Mouse (Mus musculus): ENCODE measurements around the gene Rtn1. TPM values are rescaled to one million over a fixed set of nuclear protein-coding genes. Genes with fewer than 3 reads are reported as not detected.
A peak's percentile ranks its signal among the peaks of the same experiment; 100 is the strongest.

Gene Rtn1
- total RNA-seq, 2 experiments from 2014 or later, result 1,519 to 1,613 TPM

- DNase-seq (ENCODE audit: low spot score in 2 of 2), result no peak
Measured at GRCm38 (mm10) chr12:72376309-72376708, 32.5 kb downstream of the Rtn1 start.

GRCm38 (mm10) chr12:72374823-72375225, 34.0 kb downstream of the Rtn1 start:
- peak; percentile 36 to 48 for DNase-seq (ENCODE audit: low spot score in 2 of 2)

GRCm38 (mm10) chr12:72373916-72374615, 34.8 kb downstream of the Rtn1 start:
- DNase-seq (ENCODE audit: low spot score in 2 of 2), result peak; percentile 19 to 38

- DNase-seq (ENCODE audit: low spot score in 2 of 2), result no peak
Measured at GRCm38 (mm10) chr12:72370081-72370480, 38.8 kb downstream of the Rtn1 start.

- no peak for DNase-seq (ENCODE audit: low spot score in 2 of 2)
Measured at GRCm38 (mm10) chr12:72366763-72367162, 42.1 kb downstream of the Rtn1 start.

GRCm38 (mm10) chr12:72366104-72366437, 42.8 kb downstream of the Rtn1 start:
- DNase-seq (ENCODE audit: low spot score in 2 of 2), result no peak

GRCm38 (mm10) chr12:72365231-72366103, 43.4 kb downstream of the Rtn1 start:
- no peak for DNase-seq (ENCODE audit: low spot score in 2 of 2)

- no peak for DNase-seq (ENCODE audit: low spot score in 2 of 2)
Measured at GRCm38 (mm10) chr12:72364543-72364942, 44.3 kb downstream of the Rtn1 start.

GRCm38 (mm10) chr12:72361701-72362354, 47.0 kb downstream of the Rtn1 start:
- DNase-seq (ENCODE audit: low spot score in 2 of 2), result no peak

GRCm38 (mm10) chr12:72360926-72361615, 47.8 kb downstream of the Rtn1 start:
- DNase-seq (ENCODE audit: low spot score in 2 of 2), result no peak

- no peak for DNase-seq (ENCODE audit: low spot score in 2 of 2)
Measured at GRCm38 (mm10) chr12:72359903-72360302, 49.0 kb downstream of the Rtn1 start.

- no peak for DNase-seq (ENCODE audit: low spot score in 2 of 2)
Measured at GRCm38 (mm10) chr12:72357667-72358420, 51.0 kb downstream of the Rtn1 start.

GRCm38 (mm10) chr12:72354241-72354640, 54.6 kb downstream of the Rtn1 start:
- no peak for DNase-seq (ENCODE audit: low spot score in 2 of 2)

GRCm38 (mm10) chr12:72353506-72353905, 55.3 kb downstream of the Rtn1 start:
- DNase-seq (ENCODE audit: low spot score in 2 of 2), result no peak

GRCm38 (mm10) chr12:72348508-72348907, 60.3 kb downstream of the Rtn1 start:
- no peak for DNase-seq (ENCODE audit: low spot score in 2 of 2)

GRCm38 (mm10) chr12:72347184-72347583, 61.7 kb downstream of the Rtn1 start:
- no peak for DNase-seq (ENCODE audit: low spot score in 2 of 2)

- no peak for DNase-seq (ENCODE audit: low spot score in 2 of 2)
Measured at GRCm38 (mm10) chr12:72343639-72344038, 65.2 kb downstream of the Rtn1 start.

GRCm38 (mm10) chr12:72336009-72336408, 72.8 kb downstream of the Rtn1 start:
- no peak for DNase-seq (ENCODE audit: low spot score in 2 of 2)

GRCm38 (mm10) chr12:72332488-72333013, 76.3 kb downstream of the Rtn1 start:
- DNase-seq (ENCODE audit: low spot score in 2 of 2), result no peak

- DNase-seq (ENCODE audit: low spot score in 2 of 2), result no peak
Measured at GRCm38 (mm10) chr12:72331912-72332487, 76.9 kb downstream of the Rtn1 start.
